Mouse (Mus musculus) testis, adult 2 months (tissue): ENCODE measurements at regions not wholly inside any gene's neighbourhood (a gene's known extent, or its start where the extent isn't known, plus 50 kb on each side); places are given as distances from the start of the nearest gene placed in this dataset.

Experiments
- CTCF ChIP-seq: fragments of 200-500 bp; IDR thresholded peaks from 2 replicates; pipeline ENCODE4 v1.5.1; 2012; ENCODE audit warnings: low read depth, mild to moderate bottlenecking, inconsistent platforms, low read length, moderate library complexity; ENCODE audit not compliant: control insufficient read depth, insufficient read depth, insufficient replicate concordance
- POLR2A ChIP-seq: fragments of 200-500 bp; IDR thresholded peaks from 2 replicates; pipeline ENCODE4 v1.6.1; 2012; ENCODE audit warnings: low read depth, mild to moderate bottlenecking, inconsistent platforms, low read length, moderate library complexity; ENCODE audit not compliant: control insufficient read depth

DNA sequence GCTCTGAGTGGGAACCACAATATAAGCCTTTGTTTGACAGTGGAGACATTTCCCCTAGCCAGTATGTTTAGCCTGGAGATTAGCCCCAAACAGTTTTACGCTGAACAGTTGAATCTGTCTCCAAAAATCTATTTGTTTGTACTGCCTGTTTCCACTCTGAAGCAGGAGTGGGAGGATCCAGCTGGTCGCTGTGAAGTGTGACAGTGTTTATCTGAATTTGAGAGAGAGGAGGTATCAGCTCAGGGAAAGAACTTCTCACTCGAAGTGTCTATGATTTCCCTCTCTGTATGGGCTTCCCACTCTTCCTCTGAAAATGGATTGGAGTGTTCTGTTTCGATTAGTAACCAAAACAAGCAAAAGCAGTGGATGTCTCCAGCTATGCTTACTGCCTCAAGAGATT is 324.4 kb upstream of the Adam34 start:
- no peak for TF ChIP-seq CTCF
- TF ChIP-seq POLR2A, result no peak
